Mouse (Mus musculus) heart, postnatal 0 days (tissue): ENCODE results near the gene B4galnt1.

Experiments used
- CTCF ChIP-seq: IDR thresholded peaks from 2 replicates; pipeline ENCODE4 v1.5.1; 2016; ENCODE audit warnings: antibody characterized with exemption, control low read depth, low read depth
- EP300 ChIP-seq: IDR thresholded peaks from 2 replicates; pipeline ENCODE4 v1.6.1; 2016; ENCODE audit warnings: antibody characterized with exemption, low read depth

DNA sequence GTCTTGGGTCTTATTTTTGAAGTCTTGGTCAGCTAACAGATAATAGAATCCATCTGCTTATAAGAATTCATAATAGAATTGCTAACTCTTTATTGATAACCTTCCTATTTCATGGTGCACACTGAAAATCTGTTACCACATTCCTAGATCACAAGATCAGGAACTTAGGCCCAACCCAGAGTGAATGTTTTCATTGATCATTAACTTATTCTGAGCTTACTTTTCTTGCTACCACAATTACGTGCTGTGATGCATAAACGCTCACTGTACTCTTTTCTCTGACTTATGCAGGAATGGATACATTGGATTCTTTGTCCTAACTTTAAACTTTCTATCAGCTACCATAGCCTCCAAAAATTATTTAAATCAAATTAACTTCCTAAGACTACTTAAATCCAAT is 10.8 kb upstream of the B4galnt1 start:
- no peak for TF ChIP-seq EP300
- no peak for TF ChIP-seq CTCF
